9 mouse cellular contexts compared by ENCODE assay signal in genomic region chrX:99402841-99403520, GRCm38 (mm10).
DNase-seq lines count a peak whose midpoint lies in the region; ATAC-seq and TF ChIP-seq lines count a peak whose summit lies in the region.
"Had no signal": no experiment of that assay in that cellular context is flagged by ENCODE, and none has a peak within 500 bp of the region (broad histone marks: within the 10 kb centered on the region; RNA-seq: fewer than 3 reads in every experiment).

No protein-coding gene starts in this region.

- no peak overlapping the region for H3K4me3 ChIP-seq in gastrocnemius, adult 2 months
- H3K4me3 ChIP-seq in neural tube, embryonic 11.5 days (ENCODE audit: low read depth, low read length): no peak overlapping the region
- H3K4me3 ChIP-seq in neural tube, embryonic 15.5 days (replicated peaks): no peak overlapping the region
- no peak overlapping the region for H3K4me3 ChIP-seq in lung, postnatal 0 days (ENCODE audit: low read depth, low read length)
- H3K4me3 ChIP-seq: stomach, embryonic 15.5 days had no signal

- no peak overlapping the region for H3K4me2 ChIP-seq in neural tube, embryonic 11.5 days (ENCODE audit: low read depth)
- H3K4me2 ChIP-seq in neural tube, embryonic 15.5 days: no peak overlapping the region
- no peak overlapping the region for H3K4me2 ChIP-seq in lung, postnatal 0 days (replicated peaks; ENCODE audit: low read depth, low read length)
- H3K4me2 ChIP-seq: stomach, embryonic 15.5 days had no signal

- H3K4me1 ChIP-seq in neural tube, embryonic 11.5 days (ENCODE audit: control insufficient read depth, insufficient read depth, low read length): no peaks in the 10 kb centered on the region
- H3K4me1 ChIP-seq in neural tube, embryonic 15.5 days: no peaks in the 10 kb centered on the region
- H3K4me1 ChIP-seq in lung, postnatal 0 days (ENCODE audit: insufficient read depth, low read depth, low read length): no peaks in the 10 kb centered on the region
- H3K4me1 ChIP-seq: stomach, embryonic 15.5 days had no signal

- H3K27me3 ChIP-seq in neural tube, embryonic 11.5 days (ENCODE audit: control insufficient read depth, insufficient read depth, low read length): 0 out of 2 replicates have a peak, but pooled peaks cover 2% of the 10 kb centered on the region
- H3K27me3 ChIP-seq in neural tube, embryonic 15.5 days (replicated peaks): peaks cover 32% of the 10 kb centered on the region
- no peaks in the 10 kb centered on the region for H3K27me3 ChIP-seq in lung, postnatal 0 days (replicated peaks; ENCODE audit: insufficient read depth, low read length)
- H3K27me3 ChIP-seq: stomach, embryonic 15.5 days had no signal

- peak; percentile 41 for DNase-seq in gastrocnemius, adult 2 months
- no peak for DNase-seq in gastrocnemius, postnatal 36 days
- peak; percentile 47 for DNase-seq in neural tube, embryonic 11.5 days (ENCODE audit: low spot score)
- peak; percentile 41 to 61 for DNase-seq in cerebellum, postnatal 25 days
- DNase-seq in lung, postnatal 0 days (ENCODE audit: low spot score): no peak
- DNase-seq in Muller cell, postnatal 12 days (ENCODE audit: inconsistent ontology term): no peak

- intact Hi-C loops in gastrocnemius, adult 2 months (cut with DNase I): loop anchor here (2.0 kb wide), 1 partner anchor 120 kb away; no protein-coding TSS in a partner anchor
- intact Hi-C loops in gastrocnemius, postnatal 36 days (cut with DNase I): loop anchor here (5.0 kb wide), 1 partner anchor 119 kb away; no protein-coding TSS in a partner anchor

- 52% methylated on average over 9 of the region's 9 CpGs for WGBS in neural tube, embryonic 11.5 days
- 55% methylated on average over 9 of the region's 9 CpGs for WGBS in neural tube, embryonic 15.5 days
- 52% methylated on average over 9 of the region's 9 CpGs for WGBS in lung, postnatal 0 days

- no peaks in the 10 kb centered on the region for H3K36me3 ChIP-seq in neural tube, embryonic 11.5 days (ENCODE audit: control insufficient read depth, insufficient read depth, low read length)
- no peaks in the 10 kb centered on the region for H3K36me3 ChIP-seq in neural tube, embryonic 15.5 days
- H3K36me3 ChIP-seq in lung, postnatal 0 days (ENCODE audit: insufficient read depth, low read length): no peaks in the 10 kb centered on the region
- H3K36me3 ChIP-seq: stomach, embryonic 15.5 days had no signal

- no peak overlapping the region for H3K9ac ChIP-seq in neural tube, embryonic 11.5 days (ENCODE audit: low read length)
- H3K9ac ChIP-seq in neural tube, embryonic 15.5 days (replicated peaks): no peak overlapping the region
- no peak overlapping the region for H3K9ac ChIP-seq in lung, postnatal 0 days (replicated peaks; ENCODE audit: low read depth)
- H3K9ac ChIP-seq: stomach, embryonic 15.5 days had no signal

- H3K27ac ChIP-seq in gastrocnemius, adult 2 months: no peak overlapping the region
- no peak overlapping the region for H3K27ac ChIP-seq in neural tube, embryonic 11.5 days (ENCODE audit: low read depth, low read length)
- no peak overlapping the region for H3K27ac ChIP-seq in neural tube, embryonic 15.5 days (replicated peaks)
- H3K27ac ChIP-seq in lung, postnatal 0 days (ENCODE audit: low read length): no peak overlapping the region
- H3K27ac ChIP-seq: stomach, embryonic 15.5 days had no signal

- ATAC-seq in neural tube, embryonic 11.5 days (ENCODE audit: insufficient read depth, low FRiP score, low TSS enrichment): no peak
- ATAC-seq in neural tube, embryonic 15.5 days (ENCODE audit: low FRiP score): no peak
- no peak for ATAC-seq in lung, postnatal 0 days
- ATAC-seq in activated CD4-positive, CD25-positive, alpha-beta regulatory T cell, adult 4 months: no peak

- TF ChIP-seq EP300 in lung, postnatal 0 days (IDR thresholded peaks at IDR 0.05): no peak

- no peaks in the 10 kb centered on the region for H3K9me3 ChIP-seq in neural tube, embryonic 11.5 days (ENCODE audit: control insufficient read depth, low read length)
- H3K9me3 ChIP-seq in neural tube, embryonic 15.5 days (replicated peaks): no peaks in the 10 kb centered on the region
- H3K9me3 ChIP-seq in lung, postnatal 0 days (ENCODE audit: low read length): no peaks in the 10 kb centered on the region
- H3K9me3 ChIP-seq: stomach, embryonic 15.5 days had no signal

- peak; percentile 74 for TF ChIP-seq CTCF in gastrocnemius, adult 2 months (IDR thresholded peaks at IDR 0.05)
- peak; percentile 66 for TF ChIP-seq CTCF in lung, postnatal 0 days (IDR thresholded peaks at IDR 0.05)

Comparison
In these comparisons a context has a peak if more than half of its experiments do, and no peak if none do; other contexts are left out.
1. DNase-seq: peak in gastrocnemius, adult 2 months (single experiment), neural tube, embryonic 11.5 days (single experiment) and cerebellum, postnatal 25 days (2 of 2); none in gastrocnemius, postnatal 36 days (0 of 2), lung, postnatal 0 days (single experiment) and Muller cell, postnatal 12 days (single experiment).